Mouse (Mus musculus) cerebellum, adult 11 months (tissue): ENCODE measurements at regions not wholly inside any gene's neighbourhood (a gene's known extent, or its start where the extent isn't known, plus 50 kb on each side); places are given as distances from the start of the nearest gene placed in this dataset.
"Not testable (repeated sequence)": the region's sequence is repeated elsewhere in the genome, so short reads cannot be mapped to it uniquely, and the experiment has no call there.

Source experiments
- DNase-seq: peaks from one replicate; pipeline ENCODE4 v3.0.0; 2022

DNA sequence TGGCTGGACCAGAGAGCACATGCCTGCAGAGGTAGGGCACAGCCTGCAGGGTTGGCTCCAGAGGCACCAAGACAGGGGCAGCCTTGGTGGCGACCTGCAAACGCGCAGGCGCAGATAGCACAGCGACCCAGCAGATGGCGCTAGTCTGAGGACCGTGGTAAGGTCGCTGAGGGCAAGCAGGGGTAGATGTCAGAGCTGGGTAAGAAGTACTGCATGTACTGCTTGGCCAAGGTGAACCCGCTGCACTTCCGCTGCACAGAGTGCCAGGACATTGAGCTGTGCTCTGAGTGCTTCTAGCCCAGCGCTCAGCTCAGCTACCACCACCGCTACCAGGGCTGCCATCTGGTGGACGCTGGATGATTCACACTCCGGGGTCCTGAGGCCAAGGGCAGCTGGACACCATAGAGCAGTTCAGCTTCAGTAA lies 68.3 kb downstream of the Hsp90b1 start:
- peak; percentile 45 for DNase-seq

- not testable (repeated sequence) for DNase-seq
Measured at GRCm38 (mm10) chr10:86636515-86636914, 68.8 kb downstream of the Hsp90b1 start.

GRCm38 (mm10) chr10:86626734-86627133 lies 78.6 kb downstream of the Hsp90b1 start:
- DNase-seq, result not testable (repeated sequence)

DNA sequence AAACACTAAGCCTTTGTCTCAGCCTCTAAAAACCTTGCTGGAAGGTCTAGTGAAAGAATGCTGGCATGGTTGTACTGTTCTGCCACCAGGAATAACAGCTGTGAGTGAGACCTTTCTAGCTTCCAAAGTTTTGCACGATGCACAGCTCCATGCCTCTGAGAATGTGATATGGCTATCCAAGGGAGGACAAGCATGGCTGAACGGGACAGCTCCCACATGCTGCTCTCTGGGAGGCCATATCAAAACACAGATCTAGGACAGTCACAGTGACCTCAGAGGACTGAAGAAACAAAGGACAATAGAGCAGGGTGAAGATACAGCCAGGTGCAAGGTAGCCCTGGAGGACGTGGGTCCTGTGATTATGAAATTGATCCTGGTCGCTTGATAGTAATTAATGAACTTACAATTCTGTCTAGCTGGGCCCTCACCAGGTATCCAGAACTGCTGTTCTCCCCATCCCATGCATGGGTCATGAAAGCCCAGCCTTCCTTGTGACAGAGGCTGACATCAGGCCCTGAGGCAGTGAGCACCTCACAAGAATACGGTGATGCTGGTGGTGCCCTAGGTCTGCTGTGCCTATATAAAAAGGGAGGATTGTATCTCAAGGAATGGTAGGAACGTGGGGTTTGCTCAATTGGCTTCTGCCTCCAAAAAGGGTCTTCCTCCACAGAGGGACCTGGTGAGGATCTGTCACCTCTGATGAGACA lies 87.2 kb downstream of the Hsp90b1 start:
- DNase-seq, result not testable (repeated sequence)

- not testable (repeated sequence) for DNase-seq
Measured at GRCm38 (mm10) chr10:86612341-86612740, 93.0 kb downstream of the Hsp90b1 start.

- DNase-seq, result not testable (repeated sequence)
Measured at GRCm38 (mm10) chr10:86610027-86610426, 95.3 kb downstream of the Hsp90b1 start.

- not testable (repeated sequence) for DNase-seq
Measured at GRCm38 (mm10) chr10:86600843-86601242, 102.1 kb upstream of the Syn3 start.

GRCm38 (mm10) chr10:86599991-86600390 lies 101.3 kb upstream of the Syn3 start:
- DNase-seq, result not testable (repeated sequence)

DNA sequence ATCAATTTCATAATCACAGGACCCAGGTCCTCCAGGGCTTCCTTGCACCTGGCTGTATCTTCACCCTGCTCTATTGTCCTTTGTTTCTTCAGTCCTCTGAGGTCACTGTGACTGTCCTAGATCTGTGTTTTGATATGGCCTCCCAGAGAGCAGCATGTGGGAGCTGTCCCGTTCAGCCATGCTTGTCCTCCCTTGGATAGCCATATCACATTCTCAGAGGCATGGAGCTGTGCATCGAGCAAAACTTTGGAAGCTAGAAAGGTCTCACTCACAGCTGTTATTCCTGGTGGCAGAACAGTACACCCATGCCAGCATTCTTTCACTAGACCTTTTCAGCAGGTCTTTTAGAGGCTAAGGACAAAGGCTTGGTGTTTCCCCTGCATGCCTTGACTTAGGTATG lies 91.5 kb upstream of the Syn3 start:
- DNase-seq, result not testable (repeated sequence)

GRCm38 (mm10) chr10:86566875-86567274 lies 68.2 kb upstream of the Syn3 start:
- DNase-seq, result not testable (repeated sequence)

GRCm38 (mm10) chr10:86555843-86556242 lies 57.1 kb upstream of the Syn3 start:
- no peak for DNase-seq
